Mouse (Mus musculus): ENCODE results near the gene Zbtb21.
A peak's percentile ranks its signal among the peaks of the same experiment; 100 is the strongest.
"Not testable (repeated sequence)": the region's sequence is repeated elsewhere in the genome, so short reads cannot be mapped to it uniquely, and the experiment has no call there.

The Zbtb21 gene

GRCm38 (mm10) chr16:97962151-97962948, at the start of gene Zbtb21, which contains the start of gene C2cd2:
Gene Zbtb21, minus strand, starts transcription at chr16:97962622.
Gene C2cd2, minus strand, starts transcription at chr16:97962598.
- DNase-seq (ENCODE audit: low read depth, low spot score): peak; percentile 94

- not testable (repeated sequence) for DNase-seq (ENCODE audit: low read depth, low spot score)
Observed at GRCm38 (mm10) chr16:97997383-97997731, 34.9 kb upstream of the Zbtb21 start.

- DNase-seq (ENCODE audit: low read depth, low spot score): peak; percentile 78
Observed at GRCm38 (mm10) chr16:97996616-97997382, 34.4 kb upstream of the Zbtb21 start, which contains the start of gene B230307C23Rik. Gene B230307C23Rik, plus strand, starts transcription at chr16:97997315.

- DNase-seq (ENCODE audit: low read depth, low spot score): no peak
Observed at GRCm38 (mm10) chr16:97995849-97996615, 33.6 kb upstream of the Zbtb21 start.

GRCm38 (mm10) chr16:97992477-97992876, 30.1 kb upstream of the Zbtb21 start:
- DNase-seq (ENCODE audit: low read depth, low spot score): not testable (repeated sequence)

- DNase-seq (ENCODE audit: low read depth, low spot score): no peak
Observed at GRCm38 (mm10) chr16:97991517-97991916, 29.1 kb upstream of the Zbtb21 start.

- no peak for DNase-seq (ENCODE audit: low read depth, low spot score)
Observed at GRCm38 (mm10) chr16:97984589-97984988, 22.2 kb upstream of the Zbtb21 start.

- no peak for DNase-seq (ENCODE audit: low read depth, low spot score)
Observed at GRCm38 (mm10) chr16:97981362-97981761, 18.9 kb upstream of the Zbtb21 start.

GRCm38 (mm10) chr16:97977722-97978121, 15.3 kb upstream of the Zbtb21 start:
- DNase-seq (ENCODE audit: low read depth, low spot score): no peak

- no peak for DNase-seq (ENCODE audit: low read depth, low spot score)
Observed at GRCm38 (mm10) chr16:97977277-97977676, 14.9 kb upstream of the Zbtb21 start.

GRCm38 (mm10) chr16:97963956-97964540, 1.6 kb upstream of the Zbtb21 start:
- no peak for DNase-seq (ENCODE audit: low read depth, low spot score)

- DNase-seq (ENCODE audit: low read depth, low spot score): no peak
Observed at GRCm38 (mm10) chr16:97961381-97962150, 856 bp downstream of the Zbtb21 start.

GRCm38 (mm10) chr16:97960348-97960747, 2.1 kb downstream of the Zbtb21 start:
- DNase-seq (ENCODE audit: low read depth, low spot score): no peak

GRCm38 (mm10) chr16:97958401-97958973, 3.9 kb downstream of the Zbtb21 start:
- DNase-seq (ENCODE audit: low read depth, low spot score): no peak

GRCm38 (mm10) chr16:97957626-97958025, 4.8 kb downstream of the Zbtb21 start:
- no peak for DNase-seq (ENCODE audit: low read depth, low spot score)

GRCm38 (mm10) chr16:97956011-97956410, 6.4 kb downstream of the Zbtb21 start:
- DNase-seq (ENCODE audit: low read depth, low spot score): no peak

GRCm38 (mm10) chr16:97953300-97953699, 9.1 kb downstream of the Zbtb21 start:
- DNase-seq (ENCODE audit: low read depth, low spot score): no peak

GRCm38 (mm10) chr16:97952801-97953200, 9.6 kb downstream of the Zbtb21 start:
- no peak for DNase-seq (ENCODE audit: low read depth, low spot score)

GRCm38 (mm10) chr16:97952371-97952770, 10.1 kb downstream of the Zbtb21 start:
- no peak for DNase-seq (ENCODE audit: low read depth, low spot score)

- no peak for DNase-seq (ENCODE audit: low read depth, low spot score)
Observed at GRCm38 (mm10) chr16:97950061-97950460, 12.4 kb downstream of the Zbtb21 start.

Data from embryo, embryonic 11.5 days (tissue).